In genomic region chr3:138905678-138906077, GRCm38 (mm10) we compare ENCODE assay signal across 8 mouse cellular contexts.
DNase-seq lines count a peak whose midpoint lies in the region; ATAC-seq and TF ChIP-seq lines count a peak whose summit lies in the region.

No protein-coding gene starts in this region.

- intact Hi-C loops in gastrocnemius, adult 2 months (cut with DNase I), result loop anchor here (2.0 to 10.0 kb wide), 5 partner anchors 163 to 461 kb away; partner anchors contain the start of genes Adh5 and Tspan5

- peaks cover 4% of the 10 kb centered on the region; the same call in 1 of the 2 replicates for H3K4me1 ChIP-seq in heart, embryonic 11.5 days (ENCODE audit: control insufficient read depth, insufficient read depth, low read length)
- peaks cover 6% of the 10 kb centered on the region for H3K4me1 ChIP-seq in forebrain, embryonic 13.5 days

- peaks cover 2% of the 10 kb centered on the region; the same call in 1 of the 2 replicates for H3K27me3 ChIP-seq in heart, embryonic 11.5 days (ENCODE audit: control insufficient read depth, insufficient read depth, low read length)
- no peaks in the 10 kb centered on the region for H3K27me3 ChIP-seq in forebrain, embryonic 13.5 days

- no peak for TF ChIP-seq CTCF in gastrocnemius, adult 2 months (IDR thresholded peaks at IDR 0.05)

- peak overlapping the region; percentile 38 for H3K27ac ChIP-seq in gastrocnemius, adult 2 months
- 0 out of 2 replicates have a peak overlapping the region, but pooled peaks have one; percentile 47 for H3K27ac ChIP-seq in heart, embryonic 11.5 days (ENCODE audit: low read depth, low read length)
- H3K27ac ChIP-seq in forebrain, embryonic 13.5 days, result no peak overlapping the region

- H3K36me3 ChIP-seq in heart, embryonic 11.5 days (ENCODE audit: control insufficient read depth, insufficient read depth, low read length), result no peaks in the 10 kb centered on the region
- H3K36me3 ChIP-seq in forebrain, embryonic 13.5 days (ENCODE audit: poor library complexity, severe bottlenecking), result peaks cover 28% of the 10 kb centered on the region

- peak; percentile 46 for DNase-seq in gastrocnemius, adult 2 months
- DNase-seq in gastrocnemius, adult 8-10 months (ENCODE audit: low spot score in 2 of 2), result no peak
- peak; percentile 40 for DNase-seq in embryo, embryonic 10.5 days (ENCODE audit: low spot score)
- DNase-seq in kidney, postnatal 4 days, result peak; percentile 43 to 62
- peak; percentile 40 for DNase-seq in neural tube, embryonic 10.5 days (ENCODE audit: extremely low spot score, low spot score)

- H3K9ac ChIP-seq in heart, embryonic 11.5 days (ENCODE audit: low read depth, low read length), result no peak overlapping the region
- no peak overlapping the region for H3K9ac ChIP-seq in forebrain, embryonic 13.5 days

- H3K4me3 ChIP-seq in gastrocnemius, adult 2 months, result peak overlapping the region; percentile 36; the same call in 1 of the 2 replicates
- no peak overlapping the region for H3K4me3 ChIP-seq in heart, embryonic 11.5 days (ENCODE audit: low read depth, low read length)
- no peak overlapping the region for H3K4me3 ChIP-seq in forebrain, embryonic 13.5 days

- no peak overlapping the region for H3K4me2 ChIP-seq in heart, embryonic 11.5 days
- no peak overlapping the region for H3K4me2 ChIP-seq in forebrain, embryonic 13.5 days

- 64% methylated on average over 7 of the region's 7 CpGs for WGBS in heart, embryonic 11.5 days (ENCODE audit: insufficient replicate concordance)
- 39% methylated on average over 7 of the region's 7 CpGs for WGBS in forebrain, embryonic 13.5 days

- ATAC-seq in heart, embryonic 11.5 days (replicated peaks; ENCODE audit: insufficient number of reproducible peaks, low FRiP score, low TSS enrichment), result no peak
- no peak for ATAC-seq in erythroblast, adult 5-6 weeks (replicated peaks; ENCODE audit: low FRiP score, poor library complexity, severe bottlenecking)
- ATAC-seq in forebrain, embryonic 13.5 days, result no peak

- no peaks in the 10 kb centered on the region for H3K9me3 ChIP-seq in heart, embryonic 11.5 days (replicated peaks; ENCODE audit: control insufficient read depth, low read length)
- H3K9me3 ChIP-seq in forebrain, embryonic 13.5 days (replicated peaks), result no peaks in the 10 kb centered on the region

Comparison
In these comparisons a context has a peak if more than half of its experiments do, and no peak if none do; other contexts are left out.
1. DNase-seq: peak in gastrocnemius, adult 2 months (single experiment), embryo, embryonic 10.5 days (single experiment), kidney, postnatal 4 days (2 of 2) and neural tube, embryonic 10.5 days (single experiment); none in gastrocnemius, adult 8-10 months (0 of 2).